Mouse (Mus musculus) bone marrow, adult 2 months (tissue): ENCODE results near the gene Pmepa1. TPM values are rescaled to one million over a fixed set of nuclear protein-coding genes. Genes with fewer than 3 reads are reported as not detected.

Experiments
- H3K27ac ChIP-seq: fragments of 200-500 bp; 2 replicates; pipeline ENCODE4 v1.5.1; 2012; ENCODE audit warnings: low read depth, mild to moderate bottlenecking, control low read depth, inconsistent platforms, low read length; ENCODE audit not compliant: control insufficient read depth, poor library complexity, insufficient read depth
- H3K4me1 ChIP-seq: fragments of 200-500 bp; 2 replicates; pipeline ENCODE4 v1.6.1; 2011; ENCODE audit warnings: low read length; ENCODE audit not compliant: control insufficient read depth, insufficient read depth
- H3K4me3 ChIP-seq: fragments of 200-500 bp; replicated peaks from 2 replicates; pipeline ENCODE3; 2011; ENCODE audit warnings: mild to moderate bottlenecking, low read depth, low read length, control low read depth; ENCODE audit not compliant: control insufficient read depth
- CTCF ChIP-seq: fragments of 200-500 bp; IDR thresholded peaks from 2 replicates; pipeline ENCODE4 v1.5.1; 2011; ENCODE audit warnings: low read length, control low read depth; ENCODE audit not compliant: control insufficient read depth, insufficient read depth
- POLR2A ChIP-seq: fragments of 200-500 bp; IDR thresholded peaks from 2 replicates; pipeline ENCODE4 v1.6.1; 2011; ENCODE audit warnings: low read depth, mild to moderate bottlenecking, control low read depth, low read length, borderline replicate concordance; ENCODE audit not compliant: control insufficient read depth
- WGBS: fragments of 180-500 bp; shearing (Covaris S2); methylation state at CpG from one replicate; pipeline ENCODE4 v1.1.7; 2018; 5-methylcytosine and 5-hydroxymethylcytosine counted together
- polyA plus RNA-seq: library from polyadenylated mRNA; stranded (reverse); fragments of >200 nt; gene quantifications from 2 replicates; pipeline ENCODE4 v1.2.4, GENCODE M21; 2011; ENCODE audit warnings: low replicate concordance; ENCODE audit not compliant: missing spikeins, insufficient read depth, insufficient read length

The Pmepa1 gene
- polyA plus RNA-seq, 1 experiment, result 12.5 TPM

GRCm38 (mm10) chr2:173272354-173272900, 3.9 kb downstream of the Pmepa1 start:
- Histone ChIP-seq H3K4me1 (peaks cover 1% of the 10 kb centered on the region; the same call in 1 of the 2 replicates), H3K27ac (no peak overlapping the region), H3K4me3 (no peak overlapping the region)
- WGBS, result 79% methylated on average over 11 of the region's 11 CpGs
- no peak for TF ChIP-seq POLR2A
- no peak for TF ChIP-seq CTCF

DNA sequence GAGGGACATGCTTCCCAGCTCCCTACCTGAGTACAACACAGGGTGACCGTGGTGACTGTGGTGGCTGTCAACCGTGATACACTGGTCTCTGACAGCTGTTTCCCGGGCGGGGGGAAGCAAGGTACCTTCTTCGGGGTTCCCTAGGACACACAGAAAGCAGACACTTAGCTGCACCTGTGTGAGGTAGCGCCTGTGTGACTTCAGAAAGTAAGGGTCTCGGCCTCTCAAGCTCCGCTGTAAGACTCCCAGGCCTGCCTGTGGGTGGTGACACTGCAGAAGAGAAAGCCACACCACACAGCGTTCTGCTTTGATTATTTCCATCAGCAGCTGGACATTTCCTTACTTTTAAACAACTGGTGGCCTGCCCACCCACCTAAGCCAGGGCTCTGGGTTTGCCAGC, 4.8 kb downstream of the Pmepa1 start:
- H3K4me1 ChIP-seq, result peaks cover 1% of the 10 kb centered on the region; the same call in 1 of the 2 replicates

DNA sequence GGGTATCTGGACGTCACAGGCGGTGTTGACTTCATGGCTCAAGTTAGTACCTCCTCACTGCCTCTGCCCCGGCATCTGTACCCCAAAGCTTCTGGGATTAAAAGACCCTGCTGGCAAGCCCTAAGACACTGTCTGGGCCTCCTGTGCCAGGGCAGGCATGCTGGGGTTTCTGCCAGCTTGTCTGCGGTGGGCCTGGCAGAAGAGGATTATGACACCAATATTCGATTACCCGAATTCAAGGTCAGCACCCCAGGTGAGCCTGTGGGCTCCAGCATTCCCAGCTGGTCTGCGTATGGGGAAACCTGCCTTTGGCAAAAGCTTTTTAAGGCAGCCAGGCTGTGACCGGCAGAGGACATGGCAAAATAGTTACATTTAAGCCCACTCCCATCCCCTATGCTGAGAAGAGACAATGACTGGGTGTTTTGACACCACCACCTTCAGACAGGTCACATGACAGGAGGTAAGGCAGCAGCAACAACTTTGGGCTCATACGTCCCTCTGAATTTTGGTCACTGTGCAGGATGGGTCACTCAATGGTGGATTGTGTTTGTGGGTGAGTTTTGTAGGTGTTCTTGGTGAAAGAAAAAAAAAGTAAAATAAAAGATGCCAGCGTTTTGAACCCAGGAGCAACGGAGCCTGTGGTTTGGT, 5.6 kb downstream of the Pmepa1 start:
- no peak for TF ChIP-seq POLR2A
- no peak for TF ChIP-seq CTCF
- Histone ChIP-seq H3K4me3 (no peak overlapping the region), H3K27ac (no peak overlapping the region), H3K4me1 (peaks cover 1% of the 10 kb centered on the region; the same call in 1 of the 2 replicates)
- WGBS, result 77% methylated on average over 11 of the region's 11 CpGs

More for the DNA sequence above, 4.8 kb downstream of the Pmepa1 start:
- no peak overlapping the region for H3K27ac ChIP-seq
- TF ChIP-seq POLR2A, result no peak
- no peak for TF ChIP-seq CTCF
- no peak overlapping the region for H3K4me3 ChIP-seq
- WGBS, result 72% methylated on average over 9 of the region's 9 CpGs

DNA sequence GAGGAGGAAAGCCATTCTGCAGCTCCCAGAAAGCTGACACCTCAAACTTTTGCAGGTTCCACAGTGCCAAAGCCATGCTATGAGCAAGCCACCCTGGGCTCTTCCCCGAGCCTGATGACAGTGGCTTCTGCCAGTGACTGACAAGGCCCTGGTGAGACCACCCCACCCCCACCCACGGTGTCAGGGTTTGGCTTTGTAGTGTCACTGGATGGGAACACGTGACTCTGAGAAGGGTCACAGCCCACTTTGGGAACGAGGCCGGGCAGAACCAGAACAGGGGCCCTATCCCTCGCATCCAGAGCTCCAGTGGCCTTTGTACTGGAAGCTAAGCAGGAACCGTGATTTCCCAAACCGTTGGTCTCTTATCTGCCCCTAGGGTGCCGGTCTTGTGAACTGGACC, 6.1 kb downstream of the Pmepa1 start:
- Histone ChIP-seq H3K4me1 (peaks cover 1% of the 10 kb centered on the region; the same call in 1 of the 2 replicates), H3K27ac (no peak overlapping the region), H3K4me3 (no peak overlapping the region)
- 78% methylated on average over 9 of the region's 9 CpGs for WGBS
- TF ChIP-seq POLR2A (no peak), CTCF (no peak)

DNA sequence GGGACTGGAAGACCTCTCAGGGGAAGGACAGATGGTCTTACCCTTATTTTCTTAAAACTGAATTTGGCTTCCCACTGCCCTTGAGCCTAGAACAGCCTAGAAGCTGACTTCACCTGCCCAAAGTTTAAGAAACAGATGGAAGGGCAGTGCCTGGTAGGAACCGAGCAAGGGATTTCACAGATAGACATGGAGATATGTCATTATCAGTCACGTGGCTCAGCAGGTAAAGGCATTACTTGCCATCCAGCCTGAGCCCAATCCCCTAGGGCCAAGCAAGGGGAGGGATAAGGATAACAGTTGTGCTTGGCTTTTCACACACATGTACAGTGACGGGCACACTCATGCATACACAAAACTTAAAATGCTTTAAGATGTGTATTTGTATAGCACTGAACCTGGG, 8.8 kb downstream of the Pmepa1 start:
- no peak overlapping the region for H3K27ac ChIP-seq
- peaks cover 3% of the 10 kb centered on the region for H3K4me1 ChIP-seq
- WGBS, result 75% methylated on average over 3 of the region's 3 CpGs
- no peak overlapping the region for H3K4me3 ChIP-seq
- no peak for TF ChIP-seq POLR2A
- TF ChIP-seq CTCF, result no peak

DNA sequence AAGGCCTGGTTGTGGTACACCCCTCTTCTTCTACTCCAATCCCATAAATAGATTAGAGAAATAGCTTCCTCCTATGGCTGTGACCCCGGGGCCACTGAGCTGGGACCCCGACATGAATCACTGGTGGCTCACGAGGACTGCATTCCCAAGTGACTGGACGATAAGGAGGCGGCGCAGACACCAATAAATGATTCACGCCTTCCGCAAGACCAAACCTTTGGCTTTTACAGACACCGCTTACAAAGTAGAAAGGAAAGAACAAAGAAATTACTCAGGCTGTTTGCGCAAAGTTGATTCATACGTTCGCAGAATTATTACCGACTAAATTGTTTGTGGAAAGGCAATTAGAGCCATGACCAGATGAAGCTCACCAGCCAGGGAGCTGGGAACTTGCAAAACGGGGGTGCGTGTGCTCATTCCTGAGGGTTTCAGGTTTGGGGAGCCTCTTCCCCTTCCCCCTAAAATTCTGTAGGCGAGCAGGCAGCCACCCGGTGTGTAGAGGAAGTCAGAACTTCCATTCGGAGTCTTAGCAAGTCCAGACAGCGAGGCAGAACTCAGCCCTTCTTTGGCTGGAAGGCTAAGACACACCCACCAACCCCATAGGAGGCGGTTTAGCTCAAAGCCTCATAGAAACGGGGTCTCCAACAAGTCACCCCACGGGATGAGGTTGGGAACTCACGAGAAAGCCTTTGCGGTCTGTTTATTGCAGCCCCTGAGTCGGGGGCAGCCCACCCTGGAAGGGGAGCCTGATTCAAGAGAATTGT, 9.8 kb downstream of the Pmepa1 start:
- TF ChIP-seq POLR2A, result no peak
- TF ChIP-seq CTCF, result no peak
- 64% methylated on average over 25 of the region's 25 CpGs for WGBS
- H3K27ac ChIP-seq, result no peak overlapping the region
- peaks cover 3% of the 10 kb centered on the region for H3K4me1 ChIP-seq
- no peak overlapping the region for H3K4me3 ChIP-seq

DNA sequence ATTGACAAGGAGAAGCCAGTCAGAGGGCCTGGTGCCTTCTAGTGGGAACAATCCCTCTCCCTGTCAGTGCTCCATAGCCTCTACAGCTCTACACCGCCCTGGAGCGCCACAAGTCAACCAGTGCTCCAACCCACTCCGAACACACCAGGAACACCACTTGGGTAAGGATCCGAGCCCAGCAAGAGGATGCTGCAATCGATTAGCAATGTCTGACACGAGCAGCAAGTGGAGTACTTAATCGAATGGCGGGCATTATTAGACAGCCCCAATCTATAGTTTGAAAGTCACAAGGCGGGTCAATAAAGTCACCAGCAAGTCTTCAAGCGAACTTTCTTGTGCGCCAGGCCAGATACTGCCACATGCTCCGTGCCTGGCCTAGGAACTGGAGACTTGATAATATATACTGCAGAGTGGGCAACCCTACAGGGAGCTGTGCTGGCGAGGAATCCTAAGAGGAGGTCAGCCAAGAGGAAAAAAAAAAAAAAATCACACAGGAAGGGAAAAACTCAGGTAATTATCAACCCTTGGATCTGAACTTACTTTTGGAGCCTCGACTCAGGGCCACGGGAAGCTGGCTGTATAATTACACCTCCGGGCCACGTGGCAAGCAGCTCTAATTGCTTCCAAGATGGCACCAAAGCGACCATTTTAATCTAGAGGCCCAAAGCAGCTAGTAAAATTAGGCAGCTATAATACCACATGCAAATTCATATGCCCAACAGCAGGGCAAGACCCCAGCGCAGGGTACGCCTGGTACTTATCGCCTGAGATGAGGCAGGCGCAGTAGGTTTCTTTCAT, 10.7 kb downstream of the Pmepa1 start:
- Histone ChIP-seq H3K4me3 (no peak overlapping the region), H3K27ac (no peak overlapping the region), H3K4me1 (peaks cover 3% of the 10 kb centered on the region)
- TF ChIP-seq POLR2A, result no peak
- TF ChIP-seq CTCF, result no peak
- 84% methylated on average over 22 of the region's 22 CpGs for WGBS

- no peak for TF ChIP-seq POLR2A
- TF ChIP-seq CTCF, result no peak
- H3K4me3 ChIP-seq, result no peak overlapping the region
- WGBS, result 47% methylated on average over 13 of the region's 13 CpGs
- no peak overlapping the region for H3K27ac ChIP-seq
- peaks cover 3% of the 10 kb centered on the region for H3K4me1 ChIP-seq
These were observed 11.7 kb downstream of the Pmepa1 start for GRCm38 (mm10) chr2:173264467-173265128.
